26 mouse cellular contexts compared by ENCODE assay signal in the genomic region with DNA sequence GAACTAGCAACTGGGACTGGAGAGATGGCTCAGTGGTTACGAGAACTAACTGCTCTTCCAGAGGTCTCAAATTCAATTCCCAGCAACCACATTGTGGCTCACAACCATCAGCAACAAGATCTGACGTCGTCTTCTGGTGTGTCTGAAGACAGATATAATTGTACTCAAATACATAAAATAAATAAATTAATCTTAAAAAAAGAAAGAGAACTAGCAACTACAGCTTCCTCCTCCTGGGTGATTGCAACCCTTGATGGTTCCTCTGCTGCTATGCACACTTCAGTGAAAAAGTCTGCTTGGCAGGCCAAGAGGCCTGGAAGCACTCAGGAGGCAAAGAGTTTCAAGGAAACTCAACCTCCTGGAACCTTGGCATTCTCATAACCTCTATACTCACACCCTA. TPM values are rescaled to one million over a fixed set of nuclear protein-coding genes. Genes with fewer than 3 reads are reported as not detected.
A peak's percentile ranks its signal among the peaks of the same experiment; 100 is the strongest.
DNase-seq lines count a peak whose midpoint lies in the region; ATAC-seq lines count a peak whose summit lies in the region.
"Had no signal": no experiment of that assay in that cellular context is flagged by ENCODE, and none has a peak within 500 bp of the region (broad histone marks: within the 10 kb centered on the region; RNA-seq: fewer than 3 reads in every experiment).

No protein-coding gene starts in this region.

- WGBS in heart, embryonic 10.5 days = 68% methylated on average over 3 of the region's 3 CpGs

- H3K36me3 ChIP-seq in heart, embryonic 10.5 days = no peaks in the 10 kb centered on the region
- H3K36me3 ChIP-seq: embryonic facial prominence, embryonic 13.5 days; embryonic facial prominence, embryonic 15.5 days; forebrain, embryonic 10.5 days; forebrain, embryonic 12.5 days; G1E had no signal

- no peak for ATAC-seq in granulocyte monocyte progenitor cell, adult 5-6 weeks (replicated peaks; ENCODE audit: poor library complexity, severe bottlenecking)
- ATAC-seq: activated CD4-positive, CD25-positive, alpha-beta regulatory T cell, adult 4 months; CD4-positive, CD25-positive, alpha-beta regulatory T cell, adult 4 months; forebrain, embryonic 14.5 days; forebrain, embryonic 16.5 days; Patski had no signal

- no peaks in the 10 kb centered on the region for H3K4me1 ChIP-seq in heart, embryonic 10.5 days
- H3K4me1 ChIP-seq: embryonic facial prominence, embryonic 13.5 days; embryonic facial prominence, embryonic 15.5 days; forebrain, embryonic 10.5 days; forebrain, embryonic 12.5 days had no signal

- H3K9me3 ChIP-seq in heart, embryonic 10.5 days = no peaks in the 10 kb centered on the region
- H3K9me3 ChIP-seq: embryonic facial prominence, embryonic 13.5 days; embryonic facial prominence, embryonic 15.5 days; forebrain, embryonic 10.5 days; forebrain, embryonic 12.5 days; G1E had no signal

- H3K4me3 ChIP-seq in heart, embryonic 10.5 days = no peak overlapping the region
- H3K4me3 ChIP-seq: embryonic facial prominence, embryonic 13.5 days; embryonic facial prominence, embryonic 15.5 days; erythroblast, embryonic 14.5 days; forebrain, embryonic 10.5 days; forebrain, embryonic 12.5 days had no signal

- H3K27me3 ChIP-seq in heart, embryonic 10.5 days (ENCODE audit: insufficient read depth, poor library complexity, severe bottlenecking) = no peaks in the 10 kb centered on the region
- H3K27me3 ChIP-seq: CH12.LX; embryonic facial prominence, embryonic 13.5 days; embryonic facial prominence, embryonic 15.5 days; forebrain, embryonic 12.5 days had no signal

- H3K27ac ChIP-seq in heart, embryonic 10.5 days = no peak overlapping the region
- H3K27ac ChIP-seq: embryonic facial prominence, embryonic 13.5 days; embryonic facial prominence, embryonic 15.5 days; forebrain, embryonic 10.5 days; forebrain, embryonic 12.5 days had no signal

- peak; percentile 61 for DNase-seq in heart, adult 11 months
- DNase-seq in heart, embryonic 10.5 days (ENCODE audit: low spot score) = no peak
- DNase-seq in R1 (ENCODE audit: low read depth, low spot score) = peak; percentile 53
- DNase-seq in embryo, embryonic 11 days = no peak
- DNase-seq: adrenal gland, adult 8-10 months; adrenal gland, postnatal 14 days; adrenal gland, postnatal 36 days; B cell, adult 2 months; cerebellum, adult 11-12 months; cerebellum, adult 2 months; cerebellum, adult 9-10 months; cerebellum, postnatal 10 days; cerebellum, postnatal 25 days had no signal

RNA-seq across cellular contexts. Expression of a gene that starts 7.5 kb away (rescaled TPM):
- polyA plus RNA-seq in heart, embryonic 10.5 days (2016; fragmentation: Nextera tagmentation; extraction: Ambion mirVana) = 0.18 and 0.20 TPM in 2 replicates
- not detected in 2 replicates for total RNA-seq in granulocyte monocyte progenitor cell, adult 5-6 weeks (2014; fragmentation: Nextera tagmentation)
- not detected in 2 replicates for total RNA-seq in granulocyte monocyte progenitor cell, adult 5-6 weeks (2017)
- total RNA-seq: adrenal gland, postnatal 14 days had no signal
- polyA plus RNA-seq: activated CD4-positive, CD25-positive, alpha-beta regulatory T cell, adult 4 months; CD4-positive, CD25-positive, alpha-beta regulatory T cell, adult 4 months; erythroblast, embryonic 14.5 days; G1E had no signal

RNA-seq across cellular contexts. Expression of a gene that starts 26.1 kb away (rescaled TPM):
- 76.7 and 99.6 TPM in 2 replicates for polyA plus RNA-seq in heart, embryonic 10.5 days (2016; fragmentation: Nextera tagmentation; extraction: Ambion mirVana)
- total RNA-seq in granulocyte monocyte progenitor cell, adult 5-6 weeks (2014; fragmentation: Nextera tagmentation) = 98.2 and 110 TPM in 2 replicates
- total RNA-seq in granulocyte monocyte progenitor cell, adult 5-6 weeks (2017) = 44.6 and 52.5 TPM in 2 replicates

RNA-seq across cellular contexts. Expression of a gene that starts 55.4 kb away (rescaled TPM):
- 0.90 and 1.4 TPM in 2 replicates for polyA plus RNA-seq in heart, embryonic 10.5 days (2016; fragmentation: Nextera tagmentation; extraction: Ambion mirVana)
- total RNA-seq in granulocyte monocyte progenitor cell, adult 5-6 weeks (2014; fragmentation: Nextera tagmentation) = 0.30 and 1.2 TPM in 2 replicates
- total RNA-seq in granulocyte monocyte progenitor cell, adult 5-6 weeks (2017) = 0.36 and 0.65 TPM in 2 replicates
- polyA plus RNA-seq: CD4-positive, CD25-positive, alpha-beta regulatory T cell, adult 4 months; erythroblast, embryonic 14.5 days had no signal

RNA-seq across cellular contexts. Expression of a gene that starts 56.0 kb away (rescaled TPM):
- 28.3 and 33.0 TPM in 2 replicates for polyA plus RNA-seq in heart, embryonic 10.5 days (2016; fragmentation: Nextera tagmentation; extraction: Ambion mirVana)
- 40.4 and 66.7 TPM in 2 replicates for total RNA-seq in granulocyte monocyte progenitor cell, adult 5-6 weeks (2014; fragmentation: Nextera tagmentation)
- 40.0 and 49.7 TPM in 2 replicates for total RNA-seq in granulocyte monocyte progenitor cell, adult 5-6 weeks (2017)

Comparison
In these comparisons a context has a peak if more than half of its experiments do, and no peak if none do; other contexts are left out.
1. DNase-seq: peak in heart, adult 11 months (single experiment) and R1 (single experiment); none in heart, embryonic 10.5 days (single experiment) and embryo, embryonic 11 days (single experiment).